Mouse (Mus musculus): ENCODE results near the gene Ang4. TPM values are rescaled to one million over a fixed set of nuclear protein-coding genes. Genes with fewer than 3 reads are reported as not detected.

Ang4 gene
- total RNA-seq, 2 experiments from 2014 or later, result not detected

Other genes starting within 250 kb of the Ang4 start
- gene Gm5622, start 220.8 kb downstream of the Ang4 start, total RNA-seq (2021), result not detected
- gene Gm17175, start 199.5 kb downstream of the Ang4 start, total RNA-seq (2021), result not detected
- gene Gm17174, start 181.5 kb downstream of the Ang4 start, total RNA-seq (2021), result not detected
- gene Gm17078, start 162.3 kb downstream of the Ang4 start, total RNA-seq (2021), result not detected
- not detected for gene Gm4181, start 137.9 kb downstream of the Ang4 start, total RNA-seq (2021)
- not detected for gene Gm17079, start 78.1 kb downstream of the Ang4 start, total RNA-seq (2021)
- not detected for gene Gm5800, start 56.4 kb downstream of the Ang4 start, total RNA-seq (2021)
- not detected for gene AY358078, start 26.5 kb upstream of the Ang4 start, total RNA-seq (2021)
- not detected for gene Ear6, start 80.1 kb upstream of the Ang4 start, total RNA-seq (2021)
- gene Mettl17, start 111.3 kb upstream of the Ang4 start, total RNA-seq (2021), result 10 to 100 TPM in 1 of 2 experiments, 1 to 10 TPM in 1; 8.3 to 13.1 TPM
- under 1 TPM; 0.31 to 0.37 TPM for gene Slc39a2, start 119.3 kb upstream of the Ang4 start, total RNA-seq (2021)
- 1,000 to 10,000 TPM in 1 of 2 experiments, 100 to 1,000 TPM in 1; 964 to 1,110 TPM for gene Ndrg2, start 140.6 kb upstream of the Ang4 start, total RNA-seq (2021)
- under 1 TPM in 1 of 2 experiments, not detected in 1; 0.35 TPM for gene Tppp2, start 144.8 kb upstream of the Ang4 start, total RNA-seq (2021)
- gene Rnase13, start 149.2 kb upstream of the Ang4 start, total RNA-seq (2021), result not detected
- gene Arhgef40, start 211.1 kb upstream of the Ang4 start, total RNA-seq (2021), result 10 to 100 TPM; 24.2 to 32.0 TPM
- under 1 TPM; 0.55 to 0.62 TPM for gene Tmem253, start 242.1 kb upstream of the Ang4 start, total RNA-seq (2021)
- 10 to 100 TPM; 13.3 to 13.4 TPM for gene Zfp219, start 247.1 kb upstream of the Ang4 start, total RNA-seq (2021)

Data from gastrocnemius, postnatal 14 days (tissue).